10 mouse cellular contexts compared by ENCODE assay signal in the genomic region with DNA sequence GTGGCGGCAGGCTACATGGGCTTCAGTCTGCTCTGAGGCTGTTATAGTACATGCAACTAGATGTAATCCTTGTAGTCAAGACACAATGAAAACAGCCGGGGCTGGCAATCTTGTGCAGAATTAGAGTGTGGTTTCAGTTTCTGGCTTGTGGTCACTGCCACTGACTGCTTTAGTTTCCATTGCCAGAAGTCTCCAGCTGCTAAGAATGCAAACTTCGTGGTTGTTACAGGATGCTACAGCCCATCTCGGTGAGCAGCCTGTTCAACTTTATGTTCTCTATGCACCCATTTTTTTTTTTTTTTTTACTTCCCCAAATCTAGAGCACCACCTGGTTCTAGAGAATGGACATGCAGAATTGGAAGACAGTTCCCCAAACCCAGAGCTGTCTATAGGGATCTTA. TPM values are rescaled to one million over a fixed set of nuclear protein-coding genes. Genes with fewer than 3 reads are reported as not detected.
A peak's percentile ranks its signal among the peaks of the same experiment; 100 is the strongest.
DNase-seq lines count a peak whose midpoint lies in the region; ATAC-seq lines count a peak whose summit lies in the region.
"Had no signal": no experiment of that assay in that cellular context is flagged by ENCODE, and none has a peak within 500 bp of the region (broad histone marks: within the 10 kb centered on the region; RNA-seq: fewer than 3 reads in every experiment).

No protein-coding gene starts in this region.

- no peak for ATAC-seq in heart, embryonic 11.5 days (replicated peaks; ENCODE audit: insufficient number of reproducible peaks, low FRiP score, low TSS enrichment)

- no peaks in the 10 kb centered on the region for H3K4me1 ChIP-seq in heart, embryonic 11.5 days (ENCODE audit: control insufficient read depth, insufficient read depth, low read length)
- H3K4me1 ChIP-seq in midbrain, embryonic 10.5 days = no peaks in the 10 kb centered on the region

- DNase-seq in heart, adult 8-10 months (ENCODE audit: low spot score) = peak; percentile 32
- peak; percentile 52 to 65 for DNase-seq in CD8-positive naive resting alpha-beta T cell, adult 2 months (ENCODE audit: low read depth in 2 of 2, low spot score in 2 of 2)
- peak; percentile 93 for DNase-seq in induced T-regulatory cell, adult 2 months (ENCODE audit: low read depth)
- peak; percentile 83 to 84 for DNase-seq in spleen, postnatal 36 days (ENCODE audit: low spot score in 2 of 2)
- no peak for DNase-seq in midbrain, embryonic 10.5 days (ENCODE audit: low spot score)
- DNase-seq in frontal cortex, postnatal 10 days (ENCODE audit: low spot score in 2 of 2) = no peak
- no peak for DNase-seq in gastrocnemius, postnatal 4 days (ENCODE audit: low spot score in 2 of 2)

- no peak overlapping the region for H3K9ac ChIP-seq in heart, embryonic 11.5 days (ENCODE audit: low read depth, low read length)
- H3K9ac ChIP-seq: kidney, embryonic 15.5 days had no signal

- H3K4me2 ChIP-seq in heart, embryonic 11.5 days = no peak overlapping the region
- H3K4me2 ChIP-seq: kidney, embryonic 15.5 days had no signal

- H3K4me3 ChIP-seq in heart, embryonic 11.5 days (ENCODE audit: low read depth, low read length) = no peak overlapping the region
- no peak overlapping the region for H3K4me3 ChIP-seq in midbrain, embryonic 10.5 days
- H3K4me3 ChIP-seq: kidney, embryonic 15.5 days had no signal

- H3K9me3 ChIP-seq in heart, embryonic 11.5 days (replicated peaks; ENCODE audit: control insufficient read depth, low read length) = no peaks in the 10 kb centered on the region
- H3K9me3 ChIP-seq in midbrain, embryonic 10.5 days (replicated peaks) = peaks cover 5% of the 10 kb centered on the region; the same call in 1 of the 2 replicates
- H3K9me3 ChIP-seq: G1E; kidney, embryonic 15.5 days had no signal

- 79% methylated on average over 4 of the region's 4 CpGs for WGBS in heart, embryonic 11.5 days (ENCODE audit: insufficient replicate concordance)
- 92% methylated on average over 4 of the region's 4 CpGs for WGBS in midbrain, embryonic 10.5 days

- H3K27ac ChIP-seq in heart, embryonic 11.5 days (ENCODE audit: low read depth, low read length) = no peak overlapping the region
- no peak overlapping the region for H3K27ac ChIP-seq in midbrain, embryonic 10.5 days (replicated peaks)
- H3K27ac ChIP-seq: kidney, embryonic 15.5 days had no signal

- H3K27me3 ChIP-seq in heart, embryonic 11.5 days (ENCODE audit: control insufficient read depth, insufficient read depth, low read length) = no peaks in the 10 kb centered on the region
- H3K27me3 ChIP-seq in midbrain, embryonic 10.5 days (ENCODE audit: low read depth, poor library complexity, severe bottlenecking) = no peaks in the 10 kb centered on the region
- H3K27me3 ChIP-seq: kidney, embryonic 15.5 days had no signal

- no peaks in the 10 kb centered on the region for H3K36me3 ChIP-seq in heart, embryonic 11.5 days (ENCODE audit: control insufficient read depth, insufficient read depth, low read length)
- no peaks in the 10 kb centered on the region for H3K36me3 ChIP-seq in midbrain, embryonic 10.5 days

RNA-seq across cellular contexts. Expression of a gene that starts 23.2 kb away (rescaled TPM):
- total RNA-seq in heart, adult 8-10 months (2022) = 10 to 100 TPM in 2 of 4 experiments, 1 to 10 TPM in 2; 9.2 to 10.5 (median 9.8) TPM
- polyA plus RNA-seq in heart, embryonic 11.5 days (2014; fragmentation: Nextera tagmentation; extraction: Ambion mirVana) = 9.5 and 12.3 TPM in 2 replicates
- polyA plus RNA-seq in midbrain, embryonic 10.5 days (2016; fragmentation: Nextera tagmentation; extraction: Ambion mirVana) = 12.1 and 12.9 TPM in 2 replicates
- total RNA-seq in gastrocnemius, postnatal 4 days (2021) = 10 to 100 TPM; 17.6 to 20.0 TPM

Comparison
In these comparisons a context has a peak if more than half of its experiments do, and no peak if none do; other contexts are left out.
1. DNase-seq: peak in heart, adult 8-10 months (single experiment), CD8-positive naive resting alpha-beta T cell, adult 2 months (2 of 2), induced T-regulatory cell, adult 2 months (single experiment) and spleen, postnatal 36 days (2 of 2); none in midbrain, embryonic 10.5 days (single experiment), frontal cortex, postnatal 10 days (0 of 2) and gastrocnemius, postnatal 4 days (0 of 2).